In the genomic region with DNA sequence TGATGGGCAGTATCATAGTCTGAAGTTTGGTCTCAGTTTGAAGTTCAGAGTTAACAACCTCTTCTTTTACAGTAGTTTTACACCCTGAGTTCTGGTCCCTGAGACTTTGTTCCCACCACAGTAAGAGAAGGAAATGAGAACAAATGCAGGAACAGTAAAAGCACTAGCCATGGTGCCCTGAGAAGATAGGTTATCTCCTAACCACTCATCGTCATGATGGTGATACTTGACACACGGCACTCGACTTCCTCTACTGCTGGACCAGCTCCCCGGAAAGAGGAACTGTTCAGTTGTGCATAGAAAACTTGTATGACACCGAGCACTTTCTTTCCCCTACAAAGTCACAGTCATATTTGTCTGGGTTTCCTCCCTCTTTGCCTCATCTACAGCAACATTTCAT, we compare ENCODE assay signal across 19 mouse cellular contexts.
DNase-seq lines count a peak whose midpoint lies in the region; ATAC-seq and TF ChIP-seq lines count a peak whose summit lies in the region.
"Had no signal": no experiment of that assay in that cellular context is flagged by ENCODE, and none has a peak within 500 bp of the region (broad histone marks: within the 10 kb centered on the region; RNA-seq: fewer than 3 reads in every experiment).

No protein-coding gene starts in this region.

- no peaks in the 10 kb centered on the region for H3K79me2 ChIP-seq in CH12.LX (replicated peaks; ENCODE audit: control insufficient read depth, extremely low read depth, insufficient read depth, poor library complexity, severe bottlenecking)

- peaks cover 0 to 6% of the 10 kb centered on the region in 2 experiments; a peak in 2 of 4 replicates for H3K4me1 ChIP-seq in CH12.LX (ENCODE audit: control insufficient read depth in 1 of 2, insufficient read depth in 2 of 2)
- no peaks in the 10 kb centered on the region for H3K4me1 ChIP-seq in intestine, postnatal 0 days (replicated peaks; ENCODE audit: control insufficient read depth, insufficient read depth, low read length)
- H3K4me1 ChIP-seq in hindbrain, embryonic 12.5 days, result no peaks in the 10 kb centered on the region
- H3K4me1 ChIP-seq: embryonic facial prominence, embryonic 10.5 days; forebrain, embryonic 13.5 days; hindbrain, embryonic 13.5 days had no signal

- H3K4me2 ChIP-seq in CH12.LX (ENCODE audit: insufficient read depth, low read depth, poor library complexity, severe bottlenecking), result 0 out of 2 replicates have a peak overlapping the region, but pooled peaks have one; percentile 0
- H3K4me2 ChIP-seq in intestine, postnatal 0 days (replicated peaks; ENCODE audit: low read depth), result no peak overlapping the region
- no peak overlapping the region for H3K4me2 ChIP-seq in hindbrain, embryonic 12.5 days (replicated peaks)
- H3K4me2 ChIP-seq: forebrain, embryonic 13.5 days; heart, embryonic 13.5 days; hindbrain, embryonic 13.5 days had no signal

- TF ChIP-seq POLR2A in CH12.LX (IDR thresholded peaks at IDR 0.05; ENCODE audit: low read depth, low read length), result no peak

- no peak overlapping the region for H3K4me3 ChIP-seq in CH12.LX (replicated peaks in 1 of 3; ENCODE audit: low read depth in 2 of 3, low read length in 2 of 3, poor library complexity in 1 of 3)
- no peak overlapping the region for H3K4me3 ChIP-seq in intestine, postnatal 0 days (ENCODE audit: low read depth, low read length)
- H3K4me3 ChIP-seq in hindbrain, embryonic 12.5 days, result no peak overlapping the region
- H3K4me3 ChIP-seq: embryonic facial prominence, embryonic 10.5 days; forebrain, embryonic 13.5 days; gastrocnemius, adult 2 months; heart, embryonic 13.5 days; hindbrain, embryonic 13.5 days had no signal

- H3K9me3 ChIP-seq in CH12.LX (replicated peaks; ENCODE audit: low read length), result no peaks in the 10 kb centered on the region
- H3K9me3 ChIP-seq in intestine, postnatal 0 days (ENCODE audit: control insufficient read depth), result no peaks in the 10 kb centered on the region
- no peaks in the 10 kb centered on the region for H3K9me3 ChIP-seq in hindbrain, embryonic 12.5 days (replicated peaks)
- H3K9me3 ChIP-seq: embryonic facial prominence, embryonic 10.5 days; forebrain, embryonic 13.5 days; hindbrain, embryonic 13.5 days had no signal

- H3K27me3 ChIP-seq in CH12.LX (replicated peaks), result no peaks in the 10 kb centered on the region
- no peaks in the 10 kb centered on the region for H3K27me3 ChIP-seq in intestine, postnatal 0 days (replicated peaks; ENCODE audit: control insufficient read depth, insufficient read depth, low read length)
- H3K27me3 ChIP-seq in hindbrain, embryonic 12.5 days, result no peaks in the 10 kb centered on the region
- H3K27me3 ChIP-seq: forebrain, embryonic 13.5 days; heart, embryonic 13.5 days; hindbrain, embryonic 13.5 days had no signal

- H3K9ac ChIP-seq in CH12.LX (ENCODE audit: insufficient read depth, low read depth), result no peak overlapping the region
- H3K9ac ChIP-seq in intestine, postnatal 0 days (ENCODE audit: low read depth, low read length), result no peak overlapping the region
- H3K9ac ChIP-seq in hindbrain, embryonic 12.5 days, result no peak overlapping the region
- H3K9ac ChIP-seq: forebrain, embryonic 13.5 days; heart, embryonic 13.5 days; hindbrain, embryonic 13.5 days had no signal

- TF ChIP-seq CTCF in CH12.LX (conservative IDR thresholded peaks at IDR 0.05 in 1 of 2, IDR thresholded peaks at IDR 0.05 in 1 of 2; ENCODE audit: low read depth in 2 of 2, low read length in 2 of 2), result no peak
- no peak for TF ChIP-seq CTCF in intestine, postnatal 0 days (IDR thresholded peaks at IDR 0.05; ENCODE audit: low read depth)

- in situ Hi-C loops in CH12.LX (cut with MboI; ENCODE audit: low pct_ligation_motif_present, low pct_unique_long_range_greater_than_20kb, low sequenced_read_pairs), result no loop called here

- peak; percentile 45 for ATAC-seq in intestine, postnatal 0 days
- ATAC-seq in hindbrain, embryonic 12.5 days (ENCODE audit: low FRiP score), result no peak
- ATAC-seq: forebrain, embryonic 13.5 days; hindbrain, postnatal 0 days had no signal

- dilution Hi-C loops in CH12.LX (cut with MboI; ENCODE audit: extremely low pct_ligation_motif_present, extremely low pct_unique_long_range_greater_than_20kb, low sequenced_read_pairs), result no loop called here

- no peak for TF ChIP-seq RAD21 in CH12.LX (IDR thresholded peaks at IDR 0.05; ENCODE audit: low read depth, low read length)

- no peak overlapping the region for H3K27ac ChIP-seq in CH12.LX (ENCODE audit: insufficient read depth, low read depth)
- H3K27ac ChIP-seq in intestine, postnatal 0 days (ENCODE audit: low read depth, low read length), result no peak overlapping the region
- no peak overlapping the region for H3K27ac ChIP-seq in hindbrain, embryonic 12.5 days
- H3K27ac ChIP-seq: embryonic facial prominence, embryonic 10.5 days; forebrain, embryonic 13.5 days; gastrocnemius, adult 2 months; heart, embryonic 13.5 days; hindbrain, embryonic 13.5 days; hindbrain, postnatal 0 days had no signal

- H3K36me3 ChIP-seq in CH12.LX (replicated peaks in 1 of 2; ENCODE audit: control insufficient read depth in 1 of 2, insufficient read depth in 1 of 2, low read length in 1 of 2), result no peaks in the 10 kb centered on the region
- H3K36me3 ChIP-seq in intestine, postnatal 0 days (ENCODE audit: control insufficient read depth, insufficient read depth), result no peaks in the 10 kb centered on the region
- no peaks in the 10 kb centered on the region for H3K36me3 ChIP-seq in hindbrain, embryonic 12.5 days
- H3K36me3 ChIP-seq: embryonic facial prominence, embryonic 10.5 days; heart, embryonic 13.5 days; hindbrain, embryonic 13.5 days had no signal

- TF ChIP-seq EP300 in CH12.LX (IDR thresholded peaks at IDR 0.05; ENCODE audit: low read length), result no peak

- peak; percentile 52 for DNase-seq in CH12.LX (ENCODE audit: extremely low read depth)
- peak; percentile 0 for DNase-seq in c-Kit-positive CD71-negative TER-119-negative erythroid progenitor cells, embryonic 14.5 days (ENCODE audit: low read depth)
- DNase-seq in cerebellum, postnatal 14 days, result no peak
- no peak for DNase-seq in cerebellum, postnatal 25 days
- DNase-seq in cerebellum, postnatal 10 days, result no peak
- DNase-seq: adrenal gland, adult 2 months; adrenal gland, postnatal 25 days; cerebellum, adult 2 months; cerebellum, postnatal 36 days; gastrocnemius, adult 2 months; gastrocnemius, postnatal 25 days; heart, postnatal 4 days had no signal

- WGBS in intestine, postnatal 0 days, result 56% methylated on average over 5 of the region's 5 CpGs
- WGBS in hindbrain, embryonic 12.5 days, result 92% methylated on average over 5 of the region's 5 CpGs

TF ChIP-seq in CH12.LX, 34 proteins besides CTCF, POLR2A, EP300 and RAD21:
- no peak for TF ChIP-seq JUND (conservative IDR thresholded peaks at IDR 0.05; ENCODE audit: low read depth, low read length)
- no peak for TF ChIP-seq MAFK (IDR thresholded peaks at IDR 0.05; ENCODE audit: insufficient replicate concordance, low read length)
- 0 out of 2 replicates have a peak, but pooled peaks have one; percentile 31 for TF ChIP-seq ELF1 (IDR thresholded peaks at IDR 0.05; ENCODE audit: low read depth, low read length)
- no peak for TF ChIP-seq NRF1 (IDR thresholded peaks at IDR 0.05; ENCODE audit: low read depth, low read length)
- no peak for TF ChIP-seq KAT2A (IDR thresholded peaks at IDR 0.05; ENCODE audit: insufficient replicate concordance, low read length)
- no peak for TF ChIP-seq ETS1 (conservative IDR thresholded peaks at IDR 0.05; ENCODE audit: low read depth, low read length)

Comparison
In these comparisons a context has a peak if more than half of its experiments do, and no peak if none do; other contexts are left out.
1. DNase-seq: peak in CH12.LX (single experiment) and c-Kit-positive CD71-negative TER-119-negative erythroid progenitor cells, embryonic 14.5 days (single experiment); none in cerebellum, postnatal 14 days (0 of 2), cerebellum, postnatal 25 days (0 of 2) and cerebellum, postnatal 10 days (0 of 2).